Mouse (Mus musculus) megakaryocyte, embryonic 14.5 days (primary cell): ENCODE measurements around the gene Dao.

Source experiments
- FLI1 ChIP-seq: IDR thresholded peaks from 2 replicates; pipeline ENCODE4 v1.6.1; 2012; ENCODE audit warnings: low read length, inconsistent platforms, mixed read lengths
- GATA1 ChIP-seq: IDR thresholded peaks from 3 replicates; pipeline ENCODE4 v1.6.1; 2012; ENCODE audit warnings: mixed read lengths, low read length, inconsistent platforms, borderline replicate concordance

GRCm38 (mm10) chr5:114045134-114045533, 41.6 kb downstream of the Dao start:
- no peak for TF ChIP-seq GATA1
- TF ChIP-seq FLI1, result no peak
